Mouse (Mus musculus) limb, embryonic 13.5 days (tissue): ENCODE data around the gene Ppp2r2c. TPM values are rescaled to one million over a fixed set of nuclear protein-coding genes. Genes with fewer than 3 reads are reported as not detected.

Experiments
- ATAC-seq: fragments of 200-750 bp; cut with Nextera tagmentation; 2 replicates; pipeline ENCODE4 v1.8.0; 2017; ENCODE audit warnings: low read depth, moderate number of reproducible peaks, moderate TSS enrichment; ENCODE audit not compliant: low FRiP score
- H3K27ac ChIP-seq: fragments of 300-500 bp; sonication (generic); 2 replicates; pipeline ENCODE4 v1.5.1; 2015; ENCODE audit warnings: inconsistent platforms, mild to moderate bottlenecking, moderate library complexity
- H3K27me3 ChIP-seq: fragments of 300-500 bp; sonication (generic); 2 replicates; pipeline ENCODE4 v1.6.1; 2015; ENCODE audit warnings: mild to moderate bottlenecking, inconsistent platforms
- H3K36me3 ChIP-seq: fragments of 300-500 bp; sonication (generic); 2 replicates; pipeline ENCODE4 v1.6.1; 2015; ENCODE audit warnings: inconsistent platforms, mild to moderate bottlenecking, moderate library complexity
- H3K4me1 ChIP-seq: fragments of 300-500 bp; sonication (generic); 2 replicates; pipeline ENCODE4 v1.6.1; 2015; ENCODE audit warnings: inconsistent platforms
- H3K4me2 ChIP-seq: fragments of 300-500 bp; sonication (generic); replicated peaks from 2 replicates; pipeline ENCODE4 v1.6.1; 2015; ENCODE audit warnings: inconsistent platforms, mild to moderate bottlenecking, moderate library complexity
- H3K4me3 ChIP-seq: fragments of 300-500 bp; sonication (generic); 2 replicates; pipeline ENCODE4 v1.5.1; 2015; ENCODE audit warnings: moderate library complexity, mild to moderate bottlenecking, inconsistent platforms
- H3K9ac ChIP-seq: fragments of 300-500 bp; sonication (generic); 2 replicates; pipeline ENCODE4 v1.6.1; 2015; ENCODE audit warnings: mild to moderate bottlenecking, inconsistent platforms
- H3K9me3 ChIP-seq: fragments of 300-500 bp; sonication (generic); 2 replicates; pipeline ENCODE4 v1.6.1; 2016; ENCODE audit warnings: inconsistent platforms
- WGBS: fragments of 180-500 bp; shearing (Covaris S2); methylation state at CpG from one replicate; pipeline ENCODE4 v1.1.7; 2015; 5-methylcytosine and 5-hydroxymethylcytosine counted together
- polyA plus RNA-seq: library from polyadenylated mRNA; unstranded; fragments of >200 nt; fragmentation: Nextera tagmentation; extraction: Ambion mirVana; gene quantifications from 2 replicates; pipeline ENCODE4 v1.2.1, GENCODE M21; 2015

The Ppp2r2c gene
- polyA plus RNA-seq, 1 experiment from 2014 or later: 0.15 TPM

DNA sequence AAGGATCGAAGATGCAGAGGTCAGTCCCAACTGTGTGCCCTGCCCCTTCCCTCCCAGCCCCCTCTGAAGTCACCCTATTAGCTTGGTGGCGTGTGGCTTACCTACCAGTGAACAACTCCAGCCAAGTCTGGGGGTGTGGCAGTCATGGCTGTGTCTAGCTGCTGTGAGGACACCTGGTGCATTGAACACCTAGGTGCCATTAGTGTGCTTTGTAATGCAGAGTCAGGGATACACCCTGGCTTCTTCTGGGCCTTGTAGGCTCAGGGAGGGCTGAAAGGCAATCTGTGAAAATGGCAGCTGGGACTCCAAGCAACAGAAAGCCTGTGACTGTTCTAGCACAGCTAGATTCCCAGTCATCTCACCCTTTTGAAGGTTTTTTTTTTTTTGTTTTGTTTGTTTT lies 34.5 kb downstream of the Ppp2r2c start:
- H3K9ac ChIP-seq: no peak overlapping the region

DNA sequence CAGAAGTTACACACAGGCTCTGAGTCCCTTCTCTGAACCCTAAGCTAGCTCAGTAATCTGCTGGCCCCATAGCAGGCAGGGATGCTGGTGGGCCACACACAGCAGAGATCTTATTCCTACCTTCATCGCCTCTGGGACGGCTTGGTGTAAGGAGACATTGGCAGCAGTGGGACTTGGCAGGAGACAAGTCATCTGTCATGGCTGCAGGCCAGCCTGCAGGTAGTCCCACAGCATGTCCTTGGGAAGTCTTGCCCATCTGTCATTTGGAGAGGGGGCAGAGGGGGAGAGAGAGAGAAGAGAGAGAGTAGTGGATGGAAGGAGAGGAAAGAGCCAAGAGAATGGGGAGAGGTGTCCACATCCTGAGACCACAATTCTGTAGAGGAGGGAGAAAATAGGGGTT lies 35.8 kb downstream of the Ppp2r2c start:
- Histone ChIP-seq H3K9ac (no peak overlapping the region), H3K9me3 (no peaks in the 10 kb centered on the region), H3K4me1 (peaks cover 9% of the 10 kb centered on the region; the same call in 1 of the 2 replicates), H3K36me3 (no peaks in the 10 kb centered on the region), H3K27ac (no peak overlapping the region), H3K4me2 (no peak overlapping the region), H3K4me3 (no peak overlapping the region), H3K27me3 (0 out of 2 replicates have a peak, but pooled peaks cover 2% of the 10 kb centered on the region)
- 82% methylated on average over 2 of the region's 2 CpGs for WGBS
- ATAC-seq: no peak

More for the DNA sequence above, 34.5 kb downstream of the Ppp2r2c start:
- H3K27me3 ChIP-seq: peaks cover 6% of the 10 kb centered on the region; the same call in 1 of the 2 replicates
- H3K4me2 ChIP-seq: no peak overlapping the region
- no peak overlapping the region for H3K27ac ChIP-seq
- WGBS: 76% methylated on average over 2 of the region's 2 CpGs
- no peak overlapping the region for H3K4me3 ChIP-seq
- H3K9me3 ChIP-seq: no peaks in the 10 kb centered on the region
- no peak for ATAC-seq
- H3K36me3 ChIP-seq: no peaks in the 10 kb centered on the region
- H3K4me1 ChIP-seq: peaks cover 7% of the 10 kb centered on the region; the same call in 1 of the 2 replicates

DNA sequence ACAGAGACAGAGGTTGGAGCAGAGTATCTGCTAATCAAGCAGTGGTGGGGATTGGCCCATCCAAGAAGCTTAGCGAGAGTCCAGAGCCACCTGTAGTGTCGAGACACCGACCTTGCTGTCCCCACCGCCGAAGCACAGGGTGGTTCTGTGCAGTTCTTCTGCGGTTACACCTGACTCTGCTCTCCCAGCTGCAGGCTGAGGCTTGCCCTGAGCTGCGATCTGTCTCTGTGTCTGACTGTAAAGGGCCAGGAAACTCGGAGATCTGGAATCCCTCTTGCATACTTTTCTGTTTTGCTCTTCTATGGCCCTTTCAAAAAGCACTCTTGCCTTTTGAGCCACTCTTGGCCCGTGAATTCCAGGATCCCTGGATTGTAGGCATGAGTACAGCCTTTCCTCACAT lies 36.4 kb downstream of the Ppp2r2c start:
- no peaks in the 10 kb centered on the region for H3K9me3 ChIP-seq
- no peaks in the 10 kb centered on the region for H3K36me3 ChIP-seq
- no peak overlapping the region for H3K27ac ChIP-seq
- 74% methylated on average over 9 of the region's 9 CpGs for WGBS
- no peak for ATAC-seq
- H3K9ac ChIP-seq: no peak overlapping the region
- peaks cover 2% of the 10 kb centered on the region; the same call in 1 of the 2 replicates for H3K27me3 ChIP-seq
- H3K4me2 ChIP-seq: no peak overlapping the region
- no peak overlapping the region for H3K4me3 ChIP-seq
- H3K4me1 ChIP-seq: peaks cover 9% of the 10 kb centered on the region; the same call in 1 of the 2 replicates

DNA sequence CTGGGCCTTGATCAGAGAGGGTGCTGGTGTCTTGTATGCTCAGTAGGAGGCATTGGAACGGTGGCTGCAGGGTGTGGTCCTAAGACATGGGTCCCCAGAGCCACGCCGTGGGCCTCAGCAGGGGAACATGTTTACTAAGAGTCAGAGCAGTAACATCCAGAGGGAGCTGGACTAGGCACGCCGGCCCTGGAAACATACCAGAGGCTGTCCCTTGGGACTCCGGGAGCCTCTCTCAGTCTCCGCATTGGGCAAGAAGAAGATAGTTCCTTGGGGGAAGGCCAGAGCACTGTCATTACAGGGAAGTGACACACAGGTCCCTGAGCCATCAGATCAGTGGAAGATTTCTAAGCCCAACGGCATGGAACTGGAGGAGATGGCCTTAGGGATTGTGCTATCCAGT lies 36.9 kb downstream of the Ppp2r2c start:
- Histone ChIP-seq H3K4me3 (no peak overlapping the region), H3K9ac (no peak overlapping the region), H3K4me1 (peaks cover 9% of the 10 kb centered on the region; the same call in 1 of the 2 replicates), H3K4me2 (no peak overlapping the region), H3K9me3 (no peaks in the 10 kb centered on the region), H3K36me3 (no peaks in the 10 kb centered on the region), H3K27ac (no peak overlapping the region), H3K27me3 (peaks cover 2% of the 10 kb centered on the region; the same call in 1 of the 2 replicates)
- ATAC-seq: no peak
- WGBS: 79% methylated on average over 8 of the region's 8 CpGs

DNA sequence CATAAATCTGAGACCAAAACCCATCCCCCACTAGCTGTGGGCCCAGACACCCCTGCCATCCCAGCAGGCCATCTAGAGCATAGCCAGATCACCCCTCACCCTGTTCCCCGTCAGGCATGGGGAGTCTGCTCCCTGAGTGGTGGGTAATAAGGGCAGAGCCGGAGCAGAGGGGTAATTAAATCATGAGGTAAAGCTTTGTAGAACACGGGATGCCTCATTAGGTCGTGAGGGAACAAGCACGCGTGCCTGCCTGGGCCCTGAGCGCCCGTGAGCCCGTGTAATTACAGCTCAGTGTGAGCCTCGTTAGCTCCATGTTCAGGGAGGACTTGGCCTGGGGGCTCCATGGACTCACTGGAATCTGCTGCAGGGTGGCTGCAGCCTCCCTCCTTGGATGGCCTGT lies 39.4 kb downstream of the Ppp2r2c start:
- H3K27ac ChIP-seq: no peak overlapping the region
- H3K4me2 ChIP-seq: no peak overlapping the region
- H3K4me3 ChIP-seq: no peak overlapping the region
- no peaks in the 10 kb centered on the region for H3K9me3 ChIP-seq
- no peak overlapping the region for H3K9ac ChIP-seq
- H3K4me1 ChIP-seq: peaks cover 9% of the 10 kb centered on the region; the same call in 1 of the 2 replicates
- H3K27me3 ChIP-seq: peaks cover 25% of the 10 kb centered on the region
- 7% methylated on average over 10 of the region's 10 CpGs for WGBS
- no peaks in the 10 kb centered on the region for H3K36me3 ChIP-seq
- ATAC-seq: no peak; the same call in 1 of the 2 replicates

DNA sequence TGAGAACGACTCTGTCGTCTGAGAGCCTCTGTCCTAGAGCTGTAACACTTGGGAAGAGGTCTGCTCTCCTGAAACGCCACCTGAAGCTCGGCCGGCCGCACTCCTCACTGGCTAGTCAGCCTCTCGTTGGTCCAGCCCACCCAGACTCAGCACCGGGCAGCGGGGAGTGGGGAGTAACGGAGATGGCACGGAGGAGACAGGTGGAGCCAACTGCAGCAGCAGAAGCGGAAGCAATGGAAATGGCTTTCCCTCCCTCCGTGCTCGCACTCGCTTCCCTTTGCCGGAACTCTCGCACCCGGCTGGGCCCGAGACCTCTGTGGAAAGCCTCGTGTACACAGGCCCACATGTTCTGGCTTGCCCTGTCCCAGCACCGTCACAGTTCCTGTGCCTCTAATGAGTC lies 41.2 kb downstream of the Ppp2r2c start:
- Histone ChIP-seq H3K27ac (no peak overlapping the region), H3K9ac (no peak overlapping the region), H3K4me3 (no peak overlapping the region), H3K36me3 (no peaks in the 10 kb centered on the region), H3K4me2 (no peak overlapping the region), H3K9me3 (no peaks in the 10 kb centered on the region), H3K4me1 (peaks cover 9% of the 10 kb centered on the region; the same call in 1 of the 2 replicates), H3K27me3 (peaks cover 34% of the 10 kb centered on the region)
- ATAC-seq: no peak
- WGBS: 86% methylated on average over 21 of the region's 21 CpGs

DNA sequence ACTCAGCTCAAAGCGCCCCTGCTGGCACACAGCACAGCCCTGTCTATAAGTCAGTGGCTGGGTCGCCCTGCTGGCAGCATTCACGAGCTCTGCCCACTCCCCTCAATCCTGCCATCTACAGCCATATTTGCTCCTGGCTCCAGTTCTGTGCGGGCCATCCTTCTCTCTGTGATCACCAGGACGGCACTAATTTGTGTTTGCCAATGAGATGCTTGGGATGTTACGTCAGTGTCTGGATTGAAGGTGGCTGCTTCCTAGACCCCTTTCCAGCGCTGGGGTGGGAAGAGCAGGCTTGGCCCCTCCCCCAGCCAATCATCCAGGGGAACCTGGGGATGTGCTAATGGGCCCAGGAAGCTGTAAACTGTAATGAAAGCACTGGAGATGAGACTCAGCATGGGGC lies 42.7 kb downstream of the Ppp2r2c start:
- ATAC-seq: no peak
- Histone ChIP-seq H3K27me3 (peaks cover 34% of the 10 kb centered on the region), H3K4me3 (no peak overlapping the region), H3K4me1 (peaks cover 9% of the 10 kb centered on the region; the same call in 1 of the 2 replicates), H3K27ac (no peak overlapping the region), H3K4me2 (no peak overlapping the region), H3K9ac (no peak overlapping the region), H3K9me3 (no peaks in the 10 kb centered on the region), H3K36me3 (no peaks in the 10 kb centered on the region)
- 26% methylated on average over 7 of the region's 7 CpGs for WGBS

DNA sequence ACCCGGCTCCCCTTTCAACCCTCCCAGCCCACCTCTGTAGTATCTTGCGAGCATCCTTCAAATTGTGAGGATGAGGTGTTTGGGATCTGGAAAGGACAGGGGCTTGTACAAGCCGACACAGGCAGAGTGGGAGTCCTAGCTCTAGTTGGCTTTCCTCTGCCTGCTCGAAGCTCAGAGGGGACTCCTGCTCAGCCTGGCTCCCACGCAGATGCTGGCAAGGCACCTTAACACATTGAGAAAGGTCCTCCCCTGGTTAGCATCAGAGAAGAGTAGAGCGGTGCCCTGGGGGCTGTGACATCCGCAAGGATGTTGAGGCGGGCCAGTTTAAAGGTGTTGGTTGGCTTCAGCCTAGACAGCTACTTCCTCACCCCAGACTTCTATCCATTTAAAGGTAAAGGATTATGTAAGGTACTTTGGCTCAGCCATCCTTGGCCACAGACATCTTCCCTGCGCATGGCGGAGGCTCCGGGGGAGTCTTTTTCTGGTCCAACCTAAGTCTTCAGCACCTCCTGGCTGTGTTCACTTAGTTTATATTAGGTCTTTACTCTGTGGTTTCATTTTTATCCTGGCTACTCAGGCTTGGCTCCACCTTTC lies 43.5 kb downstream of the Ppp2r2c start:
- Histone ChIP-seq H3K36me3 (no peaks in the 10 kb centered on the region), H3K9me3 (no peaks in the 10 kb centered on the region), H3K9ac (no peak overlapping the region), H3K27ac (no peak overlapping the region), H3K27me3 (peaks cover 31% of the 10 kb centered on the region), H3K4me3 (no peak overlapping the region), H3K4me1 (peaks cover 9% of the 10 kb centered on the region; the same call in 1 of the 2 replicates), H3K4me2 (no peak overlapping the region)
- 58% methylated on average over 11 of the region's 11 CpGs for WGBS
- ATAC-seq: no peak

DNA sequence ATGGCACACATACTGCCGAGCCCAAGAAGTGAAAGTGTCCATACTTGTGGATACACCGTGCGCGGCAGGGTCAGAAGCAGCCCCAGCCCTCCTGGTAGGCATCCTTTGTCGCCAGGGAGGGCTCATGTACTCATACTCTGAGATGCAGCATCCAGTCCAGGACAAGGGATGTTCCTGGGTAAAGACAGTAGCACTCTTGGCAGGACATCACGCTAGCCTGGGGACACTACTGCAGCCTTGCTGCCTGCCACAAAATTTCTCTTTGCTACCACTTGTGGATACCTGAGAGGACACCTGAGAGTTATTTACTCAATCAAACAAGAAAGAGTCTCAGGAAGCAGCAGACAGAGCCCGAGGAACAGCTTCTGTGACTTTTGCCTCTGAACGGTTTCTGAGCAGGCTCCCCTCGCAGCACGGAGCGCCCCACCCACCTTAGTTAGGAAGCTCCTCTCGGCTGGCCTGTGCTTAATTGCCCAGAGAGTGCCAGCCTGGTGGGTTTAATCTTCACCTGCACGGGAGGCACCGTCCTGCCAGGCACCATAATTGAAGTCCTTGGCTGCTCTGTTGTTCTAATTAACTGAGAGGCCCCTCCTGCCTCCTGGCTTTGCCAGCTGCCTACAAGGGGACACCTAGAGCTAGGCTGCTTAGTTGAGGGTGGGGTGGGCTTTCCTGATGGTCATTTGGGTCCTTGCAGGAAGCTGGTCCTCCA lies 44.4 kb downstream of the Ppp2r2c start:
- Histone ChIP-seq H3K4me1 (peaks cover 2% of the 10 kb centered on the region; the same call in 1 of the 2 replicates), H3K9ac (no peak overlapping the region), H3K4me3 (no peak overlapping the region), H3K27me3 (peaks cover 31% of the 10 kb centered on the region), H3K4me2 (no peak overlapping the region), H3K9me3 (no peaks in the 10 kb centered on the region), H3K36me3 (no peaks in the 10 kb centered on the region), H3K27ac (no peak overlapping the region)
- WGBS: 48% methylated on average over 14 of the region's 14 CpGs
- ATAC-seq: no peak

DNA sequence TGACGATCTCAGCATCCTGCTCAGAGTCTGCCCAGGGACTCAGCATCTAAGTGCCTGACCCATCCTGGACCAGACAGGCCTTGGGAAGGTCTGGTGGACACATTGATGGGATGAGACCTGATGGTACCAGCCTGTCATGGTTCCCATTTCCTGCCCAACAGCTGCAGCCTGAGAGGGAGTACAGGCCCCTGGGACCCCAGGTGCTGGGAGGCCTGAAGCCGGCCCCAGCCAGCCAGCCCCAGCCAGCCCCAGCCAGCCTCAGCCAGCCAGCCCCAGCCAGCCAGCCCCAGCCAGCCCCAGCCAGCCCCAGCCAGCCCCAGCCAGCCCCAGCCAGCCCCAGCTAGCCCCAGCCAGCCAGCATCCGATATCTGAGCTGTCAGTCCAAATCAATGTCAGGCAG lies 46.9 kb downstream of the Ppp2r2c start:
- Histone ChIP-seq H3K9me3 (no peaks in the 10 kb centered on the region), H3K4me2 (no peak overlapping the region), H3K36me3 (no peaks in the 10 kb centered on the region), H3K4me1 (peaks cover 6% of the 10 kb centered on the region; the same call in 1 of the 2 replicates), H3K27ac (no peak overlapping the region), H3K4me3 (no peak overlapping the region), H3K9ac (no peak overlapping the region), H3K27me3 (peaks cover 34% of the 10 kb centered on the region)
- WGBS: 59% methylated on average over 3 of the region's 3 CpGs
- ATAC-seq: no peak

DNA sequence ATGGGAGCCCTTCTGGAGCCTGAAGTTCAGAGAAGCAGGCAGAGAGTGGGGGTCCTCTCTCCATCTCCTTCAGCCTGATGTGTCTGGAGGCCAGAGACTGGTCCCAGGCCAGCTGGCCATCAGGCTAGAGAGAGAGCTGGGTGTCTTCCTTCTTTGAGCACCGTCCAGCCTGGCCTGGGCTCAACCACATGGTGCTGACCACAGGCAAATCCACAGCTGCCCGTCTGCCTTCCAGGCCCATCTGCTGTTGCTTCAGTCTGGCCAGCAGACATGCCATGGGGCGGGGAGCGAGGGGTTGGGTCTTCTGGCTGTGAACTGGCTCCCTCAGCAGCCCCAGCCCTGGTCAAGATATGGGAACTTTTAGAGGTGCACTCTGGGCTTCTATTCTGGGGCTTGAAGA lies 48.3 kb downstream of the Ppp2r2c start:
- no peak for ATAC-seq
- Histone ChIP-seq H3K27ac (no peak overlapping the region), H3K4me2 (no peak overlapping the region), H3K9ac (no peak overlapping the region), H3K27me3 (peaks cover 23% of the 10 kb centered on the region), H3K9me3 (no peaks in the 10 kb centered on the region), H3K36me3 (no peaks in the 10 kb centered on the region), H3K4me3 (no peak overlapping the region), H3K4me1 (peaks cover 6% of the 10 kb centered on the region; the same call in 1 of the 2 replicates)
- WGBS: 80% methylated on average over 4 of the region's 4 CpGs

DNA sequence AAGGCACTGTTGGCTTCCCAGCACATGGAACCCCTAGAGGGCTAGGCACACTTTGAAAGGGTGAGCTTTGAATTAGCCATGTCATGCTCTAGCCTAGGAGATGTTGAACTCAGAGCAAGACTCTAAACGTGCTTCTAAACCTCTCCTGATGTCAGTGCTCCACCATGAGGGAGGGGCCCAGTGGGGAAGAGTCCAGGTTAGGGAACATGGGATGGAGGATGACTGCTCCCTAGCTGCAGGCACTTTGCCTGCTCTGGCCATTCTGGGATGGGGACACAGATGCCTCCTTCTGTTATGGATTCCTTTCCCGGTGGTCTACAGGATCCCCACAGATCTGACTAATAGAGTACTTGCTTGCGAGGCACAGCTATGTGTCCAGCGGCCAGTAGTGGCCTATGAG lies 48.9 kb downstream of the Ppp2r2c start:
- Histone ChIP-seq H3K4me2 (no peak overlapping the region), H3K4me3 (no peak overlapping the region), H3K36me3 (no peaks in the 10 kb centered on the region), H3K4me1 (peaks cover 6% of the 10 kb centered on the region; the same call in 1 of the 2 replicates), H3K27me3 (peaks cover 17% of the 10 kb centered on the region), H3K9ac (no peak overlapping the region), H3K9me3 (no peaks in the 10 kb centered on the region), H3K27ac (no peak overlapping the region)
- 72% methylated on average over 4 of the region's 4 CpGs for WGBS
- ATAC-seq: no peak
